Mouse (Mus musculus): Measurements from ENCODE around the gene BC051019.

BC051019 gene

GRCm38 (mm10) chr7:109723697-109724096 lies at the start of gene BC051019:
Gene BC051019, minus strand, starts transcription at chr7:109723850.
- DNase-seq (ENCODE audit: low spot score in 2 of 2), result no peak

DNA sequence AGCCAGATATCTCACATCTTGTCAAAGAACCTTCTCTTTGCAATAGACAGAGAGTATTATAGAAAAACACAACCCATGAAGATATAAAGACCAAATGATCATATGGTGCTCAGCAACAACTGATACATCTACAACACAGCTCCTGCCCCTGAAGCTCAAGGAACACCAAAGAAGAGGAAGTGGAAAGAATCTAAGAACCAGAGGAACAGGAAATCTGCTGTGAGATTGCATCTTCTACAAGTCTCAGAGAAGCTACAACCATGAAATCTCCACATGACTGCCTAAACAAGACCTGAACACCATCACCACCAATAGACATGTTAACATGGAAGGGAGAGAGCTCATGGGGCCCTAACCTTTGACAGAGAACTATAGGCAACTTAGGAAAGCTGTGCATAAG lies 48.6 kb upstream of the BC051019 start:
- no peak for DNase-seq (ENCODE audit: low spot score in 2 of 2)

DNA sequence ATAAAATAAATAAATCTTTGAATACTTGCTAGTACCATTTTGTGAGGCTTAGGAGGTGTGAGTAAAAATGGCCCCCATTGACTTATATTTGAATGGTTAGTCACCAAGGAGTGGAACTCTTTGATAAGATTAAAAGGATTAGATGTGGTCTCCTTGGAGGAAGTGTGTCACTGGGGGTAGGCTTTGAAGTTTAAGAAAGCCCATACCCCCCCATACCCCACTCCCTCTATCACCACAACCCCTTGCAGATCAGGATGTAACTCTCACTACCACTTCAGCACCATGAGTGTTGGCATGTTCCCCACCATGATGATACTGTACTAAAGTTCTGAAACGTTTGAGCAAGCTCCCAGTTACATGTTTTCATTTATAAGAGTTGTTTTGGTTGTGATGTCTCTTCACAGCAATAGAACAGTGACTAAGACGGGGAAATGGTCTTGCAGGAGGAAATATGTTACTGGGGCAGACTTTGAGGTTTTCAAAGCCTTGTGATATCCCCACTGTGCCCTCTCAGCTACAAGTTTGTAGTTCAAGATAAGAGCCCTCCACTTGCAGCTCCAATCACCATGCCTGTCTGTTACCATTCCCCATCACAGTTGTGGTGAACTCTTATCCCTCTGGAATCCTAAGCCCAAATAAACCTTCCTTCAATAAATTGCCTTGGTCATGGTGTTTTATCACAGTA lies 45.2 kb upstream of the BC051019 start:
- no peak for DNase-seq (ENCODE audit: low spot score in 2 of 2)

DNA sequence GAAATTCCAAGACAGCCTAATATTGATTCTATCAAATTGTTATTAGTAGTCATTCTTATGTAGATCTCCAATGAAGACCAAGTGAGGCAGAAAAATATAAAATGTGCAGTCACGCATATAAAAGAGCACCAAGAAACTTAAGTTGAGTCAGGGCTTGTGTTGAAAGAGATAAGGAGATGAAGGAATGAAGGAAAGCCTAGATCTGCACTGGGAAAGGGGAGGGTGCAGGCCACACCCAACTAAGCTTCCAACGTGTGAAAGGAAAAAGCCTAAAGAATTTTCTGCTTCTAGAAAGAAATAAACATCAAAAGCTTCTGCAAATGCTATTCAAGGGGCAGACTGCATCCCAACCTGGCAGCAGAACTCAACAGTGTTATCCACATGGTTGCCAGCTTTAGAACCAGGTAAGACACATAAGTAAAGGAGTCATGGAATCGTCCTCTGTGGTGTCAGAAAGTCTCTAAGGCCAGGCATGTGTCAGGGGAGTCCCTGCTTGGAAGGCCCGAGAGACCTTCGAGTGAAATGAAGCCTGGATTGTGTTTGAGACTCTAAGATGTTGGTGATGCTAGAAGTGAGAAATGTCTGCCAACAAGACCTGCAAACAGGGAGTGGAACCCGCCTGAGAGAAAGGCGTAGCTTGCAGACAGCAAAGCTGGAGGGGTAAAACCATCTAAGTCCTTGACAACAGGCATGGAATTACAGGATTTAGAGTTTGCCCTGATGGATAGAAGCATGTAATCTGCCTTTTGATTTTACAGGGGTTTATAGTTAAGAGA lies 44.1 kb upstream of the BC051019 start:
- DNase-seq (ENCODE audit: low spot score in 2 of 2), result no peak

GRCm38 (mm10) chr7:109764009-109764408 lies 40.4 kb upstream of the BC051019 start:
- no peak for DNase-seq (ENCODE audit: low spot score in 2 of 2)

- no peak for DNase-seq (ENCODE audit: low spot score in 2 of 2)
These were observed 32.6 kb upstream of the BC051019 start for GRCm38 (mm10) chr7:109756291-109756690.

DNA sequence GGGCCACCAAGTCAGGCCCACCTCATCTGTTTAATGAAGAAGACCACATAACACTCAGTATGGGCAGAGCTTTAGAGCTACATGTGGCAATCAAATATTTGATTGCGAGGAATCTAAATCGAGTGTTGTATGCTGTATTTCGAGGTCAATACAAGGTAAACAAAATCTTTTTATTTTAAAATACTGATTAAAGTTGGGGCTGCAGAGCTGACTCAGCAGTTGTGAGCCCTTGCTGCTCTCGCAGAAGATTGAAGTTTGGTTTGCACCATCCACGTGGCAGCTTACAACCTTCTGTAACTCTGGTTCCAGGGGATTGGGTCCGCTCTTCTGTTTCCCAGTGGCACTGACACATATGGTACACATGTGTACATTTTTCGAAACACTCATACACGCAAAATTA lies 30.4 kb upstream of the BC051019 start:
- no peak for DNase-seq (ENCODE audit: low spot score in 2 of 2)

DNA sequence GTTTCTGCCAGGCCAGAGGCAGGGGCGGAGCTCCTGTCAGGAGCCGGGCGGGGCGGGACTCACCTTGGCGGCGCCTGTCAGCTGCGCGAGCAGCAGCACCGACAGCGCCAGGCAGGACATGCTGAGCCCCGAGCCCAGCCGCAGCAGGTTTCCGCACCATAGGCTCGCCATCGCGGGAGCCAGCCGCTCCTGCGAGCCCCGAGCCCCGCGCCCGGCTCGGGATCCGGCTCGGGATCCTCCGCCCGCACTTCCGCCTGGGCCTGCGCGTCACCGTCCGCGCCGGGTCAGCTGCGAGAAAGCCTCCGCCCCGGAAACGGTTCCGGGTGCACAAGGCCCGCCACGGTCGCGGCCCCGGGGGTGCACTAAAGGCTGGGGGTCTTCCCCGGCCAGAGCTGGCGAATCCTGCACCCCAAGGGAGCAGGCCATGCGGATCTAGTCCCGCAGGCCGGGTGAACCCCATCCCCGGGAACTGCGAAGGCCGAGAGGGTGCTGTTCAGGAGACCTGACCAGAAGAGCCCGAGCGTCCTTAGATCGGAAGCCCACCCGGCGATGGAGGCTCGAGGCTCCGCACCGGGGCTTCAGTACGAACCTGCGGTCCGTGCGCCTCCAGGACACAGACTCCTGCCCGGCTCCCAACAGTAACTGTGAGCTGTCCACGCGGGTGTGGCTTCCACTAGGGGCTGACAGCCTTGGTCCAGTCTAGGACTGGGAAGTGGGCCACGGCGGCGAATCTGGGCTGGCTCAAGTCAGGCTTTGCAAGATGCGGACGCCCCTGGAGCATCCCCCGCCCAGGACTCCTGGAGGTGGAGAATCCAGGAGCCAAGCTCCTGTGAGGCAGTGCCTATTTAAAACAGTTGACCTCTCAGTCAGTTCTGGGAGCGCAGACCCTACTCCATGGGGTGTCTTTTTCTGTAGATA lies 28.6 kb upstream of the BC051019 start, which contains the start of gene Tmem9b:
Gene Tmem9b (minus strand): TSS at position 868 of the 918 bp plus-strand sequence.
- peak; percentile 76 to 91 for DNase-seq (ENCODE audit: low spot score in 2 of 2)

DNA sequence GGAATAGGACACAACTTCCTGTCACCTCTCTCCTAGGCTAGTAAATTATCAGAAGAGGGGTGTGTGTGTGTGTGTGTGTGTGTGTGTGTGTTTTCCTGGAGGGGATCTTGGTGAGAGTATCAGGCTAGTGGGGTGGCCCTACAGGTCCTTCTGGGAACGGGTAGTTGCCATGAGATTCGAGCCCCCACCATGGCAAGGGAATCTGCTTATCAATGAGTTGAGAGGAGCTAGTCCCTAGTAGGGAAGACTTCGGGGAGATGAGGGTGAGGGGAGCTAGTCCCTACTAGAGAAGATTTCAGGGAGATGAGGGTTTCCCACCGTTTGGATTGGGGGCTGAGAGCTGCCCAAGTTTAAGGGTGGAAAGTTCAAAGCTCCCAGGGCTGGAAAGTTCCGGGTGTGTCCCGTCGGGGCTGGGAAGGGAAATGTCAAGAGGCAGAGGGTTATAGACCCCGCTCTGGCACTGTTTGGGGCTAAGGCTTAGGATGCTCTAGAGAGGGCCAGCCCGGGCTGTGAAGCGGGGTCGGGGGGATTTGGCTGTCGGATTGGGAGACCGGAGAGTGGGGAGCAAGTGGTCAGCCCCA lies 27.9 kb upstream of the BC051019 start:
- no peak for DNase-seq (ENCODE audit: low spot score in 2 of 2)

GRCm38 (mm10) chr7:109747747-109748146 lies 24.1 kb upstream of the BC051019 start:
- DNase-seq (ENCODE audit: low spot score in 2 of 2), result no peak

GRCm38 (mm10) chr7:109741703-109742102 lies 18.1 kb upstream of the BC051019 start:
- DNase-seq (ENCODE audit: low spot score in 2 of 2), result no peak

DNA sequence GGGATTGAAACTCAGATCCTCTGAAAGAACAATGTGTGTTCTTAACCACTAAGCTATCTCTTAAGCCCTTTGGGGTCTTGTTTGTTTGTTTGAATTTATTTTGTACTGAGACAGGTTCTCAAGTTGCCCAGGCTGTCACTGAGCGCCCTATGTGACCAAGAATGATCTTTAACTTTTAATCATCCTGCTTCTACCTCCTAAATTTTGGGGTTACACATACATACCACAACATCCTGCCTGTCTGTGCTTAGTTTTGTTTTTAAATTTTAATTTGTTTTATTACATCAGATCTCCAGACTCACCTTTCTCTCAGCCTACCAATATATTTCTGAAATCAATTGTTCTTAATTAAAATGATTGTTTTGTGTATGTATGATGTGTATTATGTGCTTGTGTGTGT lies 17.4 kb upstream of the BC051019 start:
- DNase-seq (ENCODE audit: low spot score in 2 of 2), result no peak

DNA sequence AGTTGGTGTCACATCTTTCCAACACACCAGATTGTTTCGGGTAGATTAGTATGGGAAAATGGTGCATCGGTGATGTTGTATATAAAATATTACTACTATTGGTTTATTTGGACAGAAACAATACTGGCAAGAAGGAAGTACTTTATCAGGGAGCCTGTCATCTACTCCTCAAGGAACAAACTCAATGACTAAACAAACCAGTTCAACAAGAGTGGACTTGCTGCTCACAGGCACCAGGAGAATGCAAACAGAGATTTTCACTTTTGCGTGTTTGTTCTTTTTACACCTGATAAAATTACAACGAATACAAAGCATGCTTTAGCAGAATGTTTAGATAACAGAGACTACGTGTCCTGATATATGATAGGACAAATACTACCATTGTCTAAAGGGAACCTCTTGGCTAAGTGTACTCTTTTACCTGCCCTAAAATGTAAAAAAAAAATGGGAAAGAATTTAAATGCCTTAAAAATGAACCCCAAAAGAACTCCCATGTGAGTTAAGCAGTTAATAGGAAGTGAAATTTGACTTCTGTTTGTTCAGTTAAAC lies 16.2 kb upstream of the BC051019 start:
- DNase-seq (ENCODE audit: low spot score in 2 of 2), result no peak

GRCm38 (mm10) chr7:109734806-109735205 lies 11.2 kb upstream of the BC051019 start:
- no peak for DNase-seq (ENCODE audit: low spot score in 2 of 2)

DNA sequence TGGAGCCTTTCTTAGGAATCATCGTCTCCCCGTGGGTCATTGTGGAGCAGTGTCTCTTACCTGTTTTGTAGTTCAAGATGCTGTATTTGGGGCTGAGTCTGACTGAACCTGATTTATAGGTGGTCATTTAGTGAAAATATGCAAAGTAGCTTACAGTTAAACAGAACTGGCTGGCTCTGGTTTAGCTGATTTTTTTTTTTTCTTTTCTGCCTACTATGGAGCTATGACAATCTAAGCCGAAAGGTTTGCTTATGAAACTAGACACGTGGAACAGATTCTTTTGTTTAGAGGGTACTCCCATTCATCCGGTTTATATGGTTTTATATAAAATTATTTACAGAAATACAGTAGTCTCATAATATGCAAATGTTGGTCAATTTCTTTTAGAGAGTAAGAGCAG lies 8.0 kb upstream of the BC051019 start, which contains the start of gene Ascl3:
Gene Ascl3 (minus strand): TSS at position 101 of the 400 bp plus-strand sequence.
- DNase-seq (ENCODE audit: low spot score in 2 of 2), result no peak

- DNase-seq (ENCODE audit: low spot score in 2 of 2), result no peak
These were observed 536 bp downstream of the BC051019 start for GRCm38 (mm10) chr7:109723114-109723513.

- no peak for DNase-seq (ENCODE audit: low spot score in 2 of 2)
These were observed 1.0 kb downstream of the BC051019 start for GRCm38 (mm10) chr7:109722618-109723017.

DNA sequence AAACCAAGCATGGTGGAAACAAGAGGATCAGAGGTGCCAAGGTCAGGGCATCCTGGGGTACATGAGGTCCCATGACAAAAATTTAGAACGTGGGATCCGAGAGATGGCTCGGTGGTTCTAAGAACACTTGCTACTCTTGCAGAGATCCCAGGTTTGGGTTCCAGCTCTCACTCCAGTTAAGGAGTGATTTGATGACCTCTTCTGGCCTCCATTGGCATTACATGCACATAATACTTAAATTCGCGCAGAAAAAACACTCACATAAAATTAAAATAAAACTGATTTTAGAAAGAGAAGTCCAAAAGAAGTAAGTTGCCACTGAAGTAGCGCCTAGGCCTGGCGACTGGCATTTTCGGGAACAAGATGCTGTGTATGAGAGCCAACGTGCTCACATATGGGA lies 4.4 kb downstream of the BC051019 start:
- DNase-seq (ENCODE audit: low spot score in 2 of 2), result no peak

DNA sequence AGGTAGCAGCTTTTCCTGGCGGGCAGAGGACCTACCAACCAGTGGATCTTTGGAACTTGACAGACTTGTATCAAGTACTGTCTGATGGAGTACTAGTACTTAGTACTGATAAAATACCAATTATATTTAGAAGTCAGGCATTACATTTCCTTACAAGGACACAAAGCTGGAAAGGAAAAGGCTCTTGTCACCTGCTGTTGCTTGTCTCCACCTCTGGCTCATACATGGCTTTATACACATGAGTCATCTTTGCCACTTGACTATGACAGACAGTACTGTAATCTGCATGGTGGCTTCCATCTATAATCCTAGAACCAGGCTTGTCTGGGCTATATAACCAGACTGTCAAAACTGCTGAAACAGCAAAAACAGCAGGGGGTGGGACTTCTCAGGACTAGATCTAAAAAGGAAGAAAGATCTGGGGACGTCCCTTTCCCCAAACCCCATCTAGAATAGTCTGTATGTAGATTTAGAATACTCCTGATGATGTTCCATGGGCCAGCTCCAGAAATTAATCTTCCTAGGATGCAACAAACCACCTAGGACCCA lies 10.1 kb downstream of the BC051019 start:
- no peak for DNase-seq (ENCODE audit: low spot score in 2 of 2)

- no peak for DNase-seq (ENCODE audit: low spot score in 2 of 2)
These were observed 11.5 kb downstream of the BC051019 start for GRCm38 (mm10) chr7:109712198-109712597.

DNA sequence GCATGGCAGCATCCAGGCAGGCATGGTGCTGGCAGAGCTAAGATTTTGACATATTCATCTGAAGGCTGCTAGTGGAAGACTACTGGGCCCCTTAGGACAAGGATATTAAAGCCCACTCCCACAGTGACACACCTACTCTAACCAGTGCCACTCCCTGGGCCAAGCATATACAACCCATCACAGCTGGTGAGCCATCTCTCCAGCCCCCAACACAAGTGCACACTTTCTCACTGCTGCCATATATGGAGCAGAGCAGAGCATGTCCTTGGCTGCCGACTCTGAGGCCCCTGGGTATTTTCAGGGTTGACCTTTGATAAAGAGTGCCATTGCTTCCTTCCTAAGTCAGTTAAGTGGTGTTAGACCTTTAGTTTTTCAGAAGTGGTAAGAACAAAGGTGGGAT lies 13.6 kb downstream of the BC051019 start:
- no peak for DNase-seq (ENCODE audit: low spot score in 2 of 2)

All from spleen, postnatal 4 days (tissue).